Mouse (Mus musculus) forebrain, embryonic 15.5 days (tissue): ENCODE measurements at regions not wholly inside any gene's neighbourhood (a gene's known extent, or its start where the extent isn't known, plus 50 kb on each side); places are given as distances from the start of the nearest gene placed in this dataset.
A peak's percentile ranks its signal among the peaks of the same experiment; 100 is the strongest.

Source experiments
- ATAC-seq: fragments of 200-750 bp; cut with Nextera tagmentation; replicated peaks from 2 replicates; pipeline ENCODE4 v1.8.0; 2017; ENCODE audit warnings: mild to moderate bottlenecking, moderate TSS enrichment, moderate library complexity
- H3K27ac ChIP-seq: fragments of 300-500 bp; sonication (generic); replicated peaks from 2 replicates; pipeline ENCODE4 v1.5.1; 2015; ENCODE audit warnings: mild to moderate bottlenecking, inconsistent platforms
- H3K27me3 ChIP-seq: fragments of 300-500 bp; sonication (generic); 2 replicates; pipeline ENCODE4 v1.6.1; 2015; ENCODE audit warnings: inconsistent platforms
- H3K36me3 ChIP-seq: fragments of 300-500 bp; sonication (generic); 2 replicates; pipeline ENCODE4 v1.6.1; 2015; ENCODE audit warnings: mild to moderate bottlenecking, inconsistent platforms
- H3K4me1 ChIP-seq: fragments of 300-500 bp; sonication (generic); 2 replicates; pipeline ENCODE4 v1.6.1; 2015; ENCODE audit warnings: inconsistent platforms
- H3K4me2 ChIP-seq: fragments of 300-500 bp; sonication (generic); replicated peaks from 2 replicates; pipeline ENCODE4 v1.6.1; 2015; ENCODE audit warnings: mild to moderate bottlenecking, inconsistent platforms
- H3K4me3 ChIP-seq: fragments of 300-500 bp; sonication (generic); 2 replicates; pipeline ENCODE4 v1.5.1; 2015; ENCODE audit warnings: mild to moderate bottlenecking, inconsistent platforms
- H3K9ac ChIP-seq: fragments of 300-500 bp; sonication (generic); replicated peaks from 2 replicates; pipeline ENCODE4 v1.6.1; 2015; ENCODE audit warnings: mild to moderate bottlenecking, inconsistent platforms
- H3K9me3 ChIP-seq: fragments of 300-500 bp; sonication (generic); 2 replicates; pipeline ENCODE4 v1.6.1; 2016; ENCODE audit warnings: inconsistent platforms
- WGBS: fragments of 180-500 bp; shearing (Covaris S2); methylation state at CpG from one replicate; pipeline ENCODE4 v1.1.7; 2015; ENCODE audit warnings: mixed read lengths; 5-methylcytosine and 5-hydroxymethylcytosine counted together

- WGBS, result 44% methylated on average over 12 of the region's 13 CpGs
- H3K36me3 ChIP-seq, result no peaks in the 10 kb centered on the region
- no peak overlapping the region for H3K4me2 ChIP-seq
- peaks cover 5% of the 10 kb centered on the region; the same call in 1 of the 2 replicates for H3K4me1 ChIP-seq
- H3K4me3 ChIP-seq, result no peak overlapping the region
- no peaks in the 10 kb centered on the region for H3K27me3 ChIP-seq
- H3K27ac ChIP-seq, result no peak overlapping the region
- no peak overlapping the region for H3K9ac ChIP-seq
- ATAC-seq, result no peak
- H3K9me3 ChIP-seq, result no peaks in the 10 kb centered on the region
Observed at GRCm38 (mm10) chr12:107831400-107832128, 171.8 kb downstream of the Bcl11b start.

- no peak overlapping the region for H3K4me2 ChIP-seq
- 97% methylated on average over 8 of the region's 8 CpGs for WGBS
- H3K4me1 ChIP-seq, result peaks cover 5% of the 10 kb centered on the region; the same call in 1 of the 2 replicates
- no peaks in the 10 kb centered on the region for H3K9me3 ChIP-seq
- ATAC-seq, result no peak
- no peaks in the 10 kb centered on the region for H3K36me3 ChIP-seq
- H3K9ac ChIP-seq, result no peak overlapping the region
- no peaks in the 10 kb centered on the region for H3K27me3 ChIP-seq
- no peak overlapping the region for H3K4me3 ChIP-seq
- no peak overlapping the region for H3K27ac ChIP-seq
Observed at GRCm38 (mm10) chr12:107833001-107833400, 170.4 kb downstream of the Bcl11b start.

- H3K4me2 ChIP-seq, result no peak overlapping the region
- ATAC-seq, result no peak
- 93% methylated on average over 5 of the region's 5 CpGs for WGBS
Observed at GRCm38 (mm10) chr12:107834512-107834911, 168.9 kb downstream of the Bcl11b start.

GRCm38 (mm10) chr12:107837741-107838140 is 165.7 kb downstream of the Bcl11b start:
- Histone ChIP-seq H3K4me2 (no peak overlapping the region), H3K4me1 (no peaks in the 10 kb centered on the region), H3K36me3 (no peaks in the 10 kb centered on the region), H3K27me3 (no peaks in the 10 kb centered on the region), H3K9ac (no peak overlapping the region), H3K4me3 (no peak overlapping the region), H3K9me3 (no peaks in the 10 kb centered on the region), H3K27ac (no peak overlapping the region)
- 67% methylated on average over 12 of the region's 12 CpGs for WGBS
- no peak for ATAC-seq

More at GRCm38 (mm10) chr12:107834512-107834911, 168.9 kb downstream of the Bcl11b start:
- H3K9ac ChIP-seq, result no peak overlapping the region
- no peak overlapping the region for H3K27ac ChIP-seq
- H3K27me3 ChIP-seq, result no peaks in the 10 kb centered on the region
- H3K4me1 ChIP-seq, result peaks cover 5% of the 10 kb centered on the region; the same call in 1 of the 2 replicates
- no peaks in the 10 kb centered on the region for H3K9me3 ChIP-seq
- no peak overlapping the region for H3K4me3 ChIP-seq
- H3K36me3 ChIP-seq, result no peaks in the 10 kb centered on the region

GRCm38 (mm10) chr12:107844631-107845030 is 158.8 kb downstream of the Bcl11b start:
- Histone ChIP-seq H3K4me2 (no peak overlapping the region), H3K9me3 (no peaks in the 10 kb centered on the region), H3K36me3 (no peaks in the 10 kb centered on the region), H3K9ac (no peak overlapping the region), H3K4me1 (no peaks in the 10 kb centered on the region), H3K27me3 (no peaks in the 10 kb centered on the region), H3K27ac (no peak overlapping the region), H3K4me3 (no peak overlapping the region)
- WGBS, result 91% methylated on average over 5 of the region's 5 CpGs
- ATAC-seq, result no peak

DNA sequence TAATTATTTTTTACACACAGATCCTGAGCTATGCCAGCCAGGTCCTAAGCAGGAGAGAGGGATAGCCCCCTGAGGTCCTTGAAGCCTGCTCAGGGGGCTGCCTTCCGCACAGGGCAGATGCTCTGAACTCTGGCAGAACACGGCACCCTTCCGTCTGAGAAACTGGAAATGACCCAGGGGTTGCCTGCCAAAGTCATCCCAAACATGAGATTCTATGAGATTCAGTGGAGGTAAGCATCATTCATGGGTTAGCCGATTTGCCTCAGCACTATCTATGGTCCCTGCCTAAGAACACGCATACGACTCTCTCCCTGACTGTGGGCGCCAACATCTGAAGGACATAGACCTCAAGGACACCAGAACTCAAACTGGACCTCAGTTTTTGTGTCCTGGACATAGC is 152.8 kb downstream of the Bcl11b start:
- no peak for ATAC-seq
- H3K9ac ChIP-seq, result no peak overlapping the region

GRCm38 (mm10) chr12:107852921-107853320 is 150.5 kb downstream of the Bcl11b start:
- no peaks in the 10 kb centered on the region for H3K36me3 ChIP-seq
- WGBS, result 67% methylated on average over 7 of the region's 7 CpGs
- no peaks in the 10 kb centered on the region for H3K4me1 ChIP-seq
- H3K4me3 ChIP-seq, result no peak overlapping the region
- H3K4me2 ChIP-seq, result no peak overlapping the region
- no peak overlapping the region for H3K27ac ChIP-seq
- no peaks in the 10 kb centered on the region for H3K27me3 ChIP-seq
- H3K9ac ChIP-seq, result no peak overlapping the region
- no peaks in the 10 kb centered on the region for H3K9me3 ChIP-seq
- ATAC-seq, result no peak

More for the DNA sequence above, 152.8 kb downstream of the Bcl11b start:
- Histone ChIP-seq H3K27me3 (no peaks in the 10 kb centered on the region), H3K4me2 (no peak overlapping the region), H3K4me1 (no peaks in the 10 kb centered on the region), H3K9me3 (no peaks in the 10 kb centered on the region), H3K36me3 (no peaks in the 10 kb centered on the region), H3K27ac (no peak overlapping the region), H3K4me3 (no peak overlapping the region)
- WGBS, result 91% methylated on average over 7 of the region's 7 CpGs

DNA sequence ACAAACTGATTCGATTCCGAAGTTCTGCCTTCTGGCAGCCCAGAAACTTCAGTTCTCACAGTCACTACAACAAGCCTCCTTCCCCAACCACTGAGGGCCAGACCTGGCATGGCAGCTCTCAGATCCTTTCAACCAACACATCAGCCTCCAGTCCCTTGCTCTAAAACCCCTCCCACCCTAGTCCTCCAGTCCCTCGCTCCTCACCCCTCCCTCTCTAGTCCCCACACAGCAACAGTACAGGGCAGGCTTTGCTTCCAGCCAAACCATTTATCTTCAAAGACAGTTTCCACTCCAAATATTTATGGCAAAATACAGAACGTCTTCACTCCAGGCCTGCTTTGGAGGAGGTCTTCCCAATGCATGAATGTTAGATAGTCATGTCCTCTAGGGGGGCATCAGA is 147.9 kb downstream of the Bcl11b start:
- no peaks in the 10 kb centered on the region for H3K36me3 ChIP-seq
- no peak overlapping the region for H3K4me3 ChIP-seq
- 90% methylated on average over 4 of the region's 4 CpGs for WGBS
- no peak overlapping the region for H3K27ac ChIP-seq
- H3K27me3 ChIP-seq, result no peaks in the 10 kb centered on the region
- no peak for ATAC-seq
- H3K4me1 ChIP-seq, result peaks cover 19% of the 10 kb centered on the region
- H3K4me2 ChIP-seq, result no peak overlapping the region
- no peak overlapping the region for H3K9ac ChIP-seq
- H3K9me3 ChIP-seq, result no peaks in the 10 kb centered on the region

GRCm38 (mm10) chr12:107856421-107857043 is 146.9 kb downstream of the Bcl11b start:
- 81% methylated on average over 6 of the region's 6 CpGs for WGBS
- Histone ChIP-seq H3K9me3 (no peaks in the 10 kb centered on the region), H3K36me3 (no peaks in the 10 kb centered on the region), H3K4me3 (no peak overlapping the region), H3K4me1 (peaks cover 19% of the 10 kb centered on the region), H3K4me2 (no peak overlapping the region), H3K27me3 (no peaks in the 10 kb centered on the region), H3K27ac (no peak overlapping the region), H3K9ac (no peak overlapping the region)
- ATAC-seq, result no peak

GRCm38 (mm10) chr12:107858536-107859280 is 144.7 kb downstream of the Bcl11b start:
- H3K9me3 ChIP-seq, result no peaks in the 10 kb centered on the region
- WGBS, result 55% methylated on average over 10 of the region's 10 CpGs
- H3K27me3 ChIP-seq, result no peaks in the 10 kb centered on the region
- no peak overlapping the region for H3K9ac ChIP-seq
- H3K36me3 ChIP-seq, result no peaks in the 10 kb centered on the region
- ATAC-seq, result no peak
- H3K4me1 ChIP-seq, result peaks cover 19% of the 10 kb centered on the region
- peak overlapping the region; percentile 76 for H3K27ac ChIP-seq
- H3K4me3 ChIP-seq, result no peak overlapping the region
- H3K4me2 ChIP-seq, result no peak overlapping the region

DNA sequence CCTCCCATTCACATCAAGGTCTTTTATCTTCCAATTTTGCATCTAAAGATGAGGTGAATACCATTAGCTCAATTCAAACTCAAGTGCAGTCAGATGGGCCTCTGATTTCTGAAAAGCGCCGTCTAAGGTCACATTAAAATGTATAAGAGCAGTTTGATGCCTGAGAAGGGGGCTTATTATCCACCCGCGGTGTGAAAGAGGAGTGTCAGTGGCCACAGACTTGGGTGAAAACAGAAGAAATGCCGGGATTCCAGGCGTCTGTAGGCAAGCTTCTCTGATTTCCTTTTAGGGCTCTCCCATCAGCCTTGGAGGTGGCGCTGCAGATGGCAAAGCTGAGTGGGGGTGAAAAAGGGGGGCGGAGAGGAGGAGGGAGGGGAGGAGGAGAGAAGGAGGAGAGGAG is 143.7 kb downstream of the Bcl11b start:
- Histone ChIP-seq H3K9ac (no peak overlapping the region), H3K27me3 (no peaks in the 10 kb centered on the region), H3K9me3 (no peaks in the 10 kb centered on the region), H3K4me3 (no peak overlapping the region), H3K36me3 (no peaks in the 10 kb centered on the region), H3K4me1 (peaks cover 19% of the 10 kb centered on the region), H3K4me2 (peak overlapping the region; percentile 16; the same call in 1 of the 2 replicates), H3K27ac (peak overlapping the region; percentile 76)
- 0 out of 2 replicates have a peak, but pooled peaks have one; percentile 26 for ATAC-seq
- 6% methylated on average over 7 of the region's 8 CpGs for WGBS

DNA sequence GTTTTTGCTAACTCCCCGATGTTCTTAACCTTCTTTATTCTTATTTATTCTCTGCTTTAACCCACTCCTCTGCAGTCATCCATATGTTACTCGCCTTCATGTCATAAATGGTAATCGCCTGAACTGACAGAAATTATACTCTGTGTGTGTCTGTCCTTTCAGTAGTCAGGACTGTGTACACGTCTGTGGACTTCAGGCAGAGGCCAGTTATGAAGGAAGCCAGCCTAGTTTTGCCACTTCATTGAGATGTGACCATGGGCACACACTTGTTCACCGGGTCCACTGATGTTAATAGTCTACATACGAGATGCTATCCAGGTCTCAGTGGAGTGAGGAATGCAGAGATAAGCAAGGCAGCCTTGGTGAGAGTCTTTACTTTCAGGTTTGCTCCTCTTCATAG is 143.0 kb downstream of the Bcl11b start:
- Histone ChIP-seq H3K4me3 (no peak overlapping the region), H3K27ac (peak overlapping the region; percentile 55), H3K27me3 (no peaks in the 10 kb centered on the region), H3K36me3 (no peaks in the 10 kb centered on the region), H3K9me3 (no peaks in the 10 kb centered on the region), H3K4me1 (peaks cover 19% of the 10 kb centered on the region), H3K4me2 (no peak overlapping the region), H3K9ac (no peak overlapping the region)
- 64% methylated on average over 6 of the region's 6 CpGs for WGBS
- 0 out of 2 replicates have a peak, but pooled peaks have one; percentile 26 for ATAC-seq
